Mouse (Mus musculus): ENCODE results near the gene Gm39566. TPM values are rescaled to one million over a fixed set of nuclear protein-coding genes. Genes with fewer than 3 reads are reported as not detected.

Gm39566 gene
- total RNA-seq, 2 experiments from 2014 or later: not detected

GRCm38 (mm10) chr11:69835326-69835965 is 20.3 kb upstream of the Gm39566 start:
- no peak for DNase-seq
- intact Hi-C loops (cut with DNase I): loop anchor here (5.0 kb wide), 1 partner anchor 42 kb away; the partner anchor contains the start of gene Tmem95

GRCm38 (mm10) chr11:69834001-69834549 is 19.0 kb upstream of the Gm39566 start:
- DNase-seq: no peak
- intact Hi-C loops (cut with DNase I): no loop called here

- DNase-seq: no peak
- intact Hi-C loops (cut with DNase I): no loop called here
Observed at GRCm38 (mm10) chr11:69833554-69833953, 18.5 kb upstream of the Gm39566 start.

- intact Hi-C loops (cut with DNase I): no loop called here
- DNase-seq: no peak
Observed at GRCm38 (mm10) chr11:69828832-69829231, 13.7 kb upstream of the Gm39566 start.

- intact Hi-C loops (cut with DNase I): no loop called here
- DNase-seq: no peak
Observed at GRCm38 (mm10) chr11:69823456-69823855, 8.4 kb upstream of the Gm39566 start.

- intact Hi-C loops (cut with DNase I): no loop called here
- no peak for DNase-seq
Observed at GRCm38 (mm10) chr11:69822080-69822479, 7.0 kb upstream of the Gm39566 start, which contains the start of gene Spem1. Spem1 (minus strand) TSS chr11:69822180.

GRCm38 (mm10) chr11:69818871-69819270 is 3.8 kb upstream of the Gm39566 start:
- intact Hi-C loops (cut with DNase I): no loop called here

GRCm38 (mm10) chr11:69818365-69818764 is 3.3 kb upstream of the Gm39566 start, which contains the start of gene Spem2:
Spem2 (minus strand) TSS chr11:69818465.
- no peak for DNase-seq
- intact Hi-C loops (cut with DNase I): no loop called here

More at GRCm38 (mm10) chr11:69818871-69819270, 3.8 kb upstream of the Gm39566 start:
- DNase-seq: no peak

- intact Hi-C loops (cut with DNase I): no loop called here
- no peak for DNase-seq
Observed at GRCm38 (mm10) chr11:69816520-69816919, 1.4 kb upstream of the Gm39566 start.

GRCm38 (mm10) chr11:69810280-69810679 is 4.8 kb downstream of the Gm39566 start:
- intact Hi-C loops (cut with DNase I): no loop called here

GRCm38 (mm10) chr11:69807641-69808040 is 7.5 kb downstream of the Gm39566 start:
- DNase-seq: no peak
- intact Hi-C loops (cut with DNase I): no loop called here

More at GRCm38 (mm10) chr11:69810280-69810679, 4.8 kb downstream of the Gm39566 start:
- DNase-seq: no peak

- no peak for DNase-seq
- intact Hi-C loops (cut with DNase I): no loop called here
Observed at GRCm38 (mm10) chr11:69806378-69806777, 8.7 kb downstream of the Gm39566 start.

GRCm38 (mm10) chr11:69804972-69805909 is 9.9 kb downstream of the Gm39566 start, which contains the start of gene Tmem102:
Tmem102 (minus strand) TSS chr11:69805624.
- intact Hi-C loops (cut with DNase I): no loop called here

GRCm38 (mm10) chr11:69804652-69804940 is 10.5 kb downstream of the Gm39566 start:
- intact Hi-C loops (cut with DNase I): no loop called here
- DNase-seq: peak in 1 of 2 experiments; percentile 46

More at GRCm38 (mm10) chr11:69804972-69805909, 9.9 kb downstream of the Gm39566 start, which contains the start of gene Tmem102:
- DNase-seq: peak in 1 of 2 experiments; percentile 19

- peak; percentile 84 to 86 for DNase-seq
- intact Hi-C loops (cut with DNase I): loop anchor here (2.0 kb wide), 3 partner anchors 33 to 73 kb away; partner anchors contain the start of genes Nlgn2 and Polr2a
Observed at GRCm38 (mm10) chr11:69803786-69804651, 11.1 kb downstream of the Gm39566 start.

GRCm38 (mm10) chr11:69803328-69803727 is 11.8 kb downstream of the Gm39566 start:
- intact Hi-C loops (cut with DNase I): loop anchor here (2.0 kb wide), 3 partner anchors 33 to 73 kb away; partner anchors contain the start of genes Nlgn2 and Polr2a
- no peak for DNase-seq

GRCm38 (mm10) chr11:69802648-69803105 is 12.4 kb downstream of the Gm39566 start:
- DNase-seq: peak; percentile 92 to 93
- intact Hi-C loops (cut with DNase I): loop anchor here (2.0 kb wide), 3 partner anchors 34 to 74 kb away; partner anchors contain the start of genes Nlgn2 and Polr2a

- DNase-seq: peak in 1 of 2 experiments; percentile 18
- intact Hi-C loops (cut with DNase I): no loop called here
Observed at GRCm38 (mm10) chr11:69801379-69801977, 13.6 kb downstream of the Gm39566 start, which contains the start of gene Fgf11. Fgf11 (minus strand) TSS chr11:69801857.

Measured in heart, postnatal 14 days (tissue).